Mouse (Mus musculus) kidney, embryonic 14.5 days (tissue): ENCODE measurements at regions not wholly inside any gene's neighbourhood (a gene's known extent, or its start where the extent isn't known, plus 50 kb on each side); places are given as distances from the start of the nearest gene placed in this dataset.

ENCODE experiments used
- ATAC-seq: fragments of 200-750 bp; cut with Nextera tagmentation; 2 replicates; pipeline ENCODE4 v1.8.0; 2017; ENCODE audit warnings: moderate number of reproducible peaks, mild to moderate bottlenecking, moderate TSS enrichment, moderate library complexity; ENCODE audit not compliant: low FRiP score, low TSS enrichment
- H3K27ac ChIP-seq: fragments of 300-500 bp; sonication (generic); 2 replicates; pipeline ENCODE4 v1.5.1; 2014; ENCODE audit warnings: low read depth, mild to moderate bottlenecking, low read length, moderate library complexity, mixed read lengths
- H3K27me3 ChIP-seq: fragments of 300-500 bp; sonication (generic); 2 replicates; pipeline ENCODE4 v1.6.1; 2014; ENCODE audit warnings: mild to moderate bottlenecking, low read length; ENCODE audit not compliant: control insufficient read depth, insufficient read depth
- H3K36me3 ChIP-seq: fragments of 300-500 bp; sonication (generic); 2 replicates; pipeline ENCODE4 v1.6.1; 2014; ENCODE audit warnings: low read length, mixed read lengths; ENCODE audit not compliant: control insufficient read depth, insufficient read depth
- H3K4me1 ChIP-seq: fragments of 300-500 bp; sonication (generic); 2 replicates; pipeline ENCODE4 v1.6.1; 2014; ENCODE audit warnings: low read length, mixed read lengths; ENCODE audit not compliant: control insufficient read depth, insufficient read depth
- H3K4me2 ChIP-seq: fragments of 300-500 bp; sonication (generic); replicated peaks from 2 replicates; pipeline ENCODE4 v1.6.1; 2014; ENCODE audit warnings: low read depth, mild to moderate bottlenecking, low read length
- H3K4me3 ChIP-seq: fragments of 300-500 bp; sonication (generic); 2 replicates; pipeline ENCODE4 v1.5.1; 2014; ENCODE audit warnings: mild to moderate bottlenecking, low read length
- H3K9ac ChIP-seq: fragments of 300-500 bp; sonication (generic); 2 replicates; pipeline ENCODE4 v1.6.1; 2014; ENCODE audit warnings: low read depth, mild to moderate bottlenecking, low read length, moderate library complexity
- H3K9me3 ChIP-seq: fragments of 300-500 bp; sonication (generic); 2 replicates; pipeline ENCODE4 v1.6.1; 2016; ENCODE audit warnings: low read length; ENCODE audit not compliant: control insufficient read depth
- WGBS: fragments of 180-500 bp; shearing (Covaris S2); extraction: QIAGEN DNeasy Blood & Tissue Kit; methylation state at CpG from one replicate; pipeline ENCODE4 v1.1.7; 2014; 5-methylcytosine and 5-hydroxymethylcytosine counted together

DNA sequence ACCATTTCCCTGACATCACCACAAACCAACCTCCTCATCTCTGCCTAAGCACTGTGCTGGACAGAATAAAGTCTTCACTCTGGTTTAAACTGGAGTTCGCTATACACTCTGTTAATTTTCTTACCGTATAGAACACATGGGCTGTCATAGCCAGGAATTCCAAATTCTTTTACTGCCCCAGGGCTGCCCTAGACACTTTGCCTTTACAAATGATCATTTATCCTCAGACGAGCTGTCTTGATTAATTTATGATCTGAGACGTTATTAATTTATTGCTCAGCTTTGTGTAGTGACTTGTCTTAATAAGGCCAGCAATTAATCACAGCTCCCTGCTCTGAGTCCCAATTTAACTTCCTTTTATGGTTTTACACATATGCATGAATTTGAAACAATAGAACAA is 125.2 kb upstream of the Lnx1 start:
- Histone ChIP-seq H3K4me3 (no peak overlapping the region), H3K9ac (no peak overlapping the region), H3K4me1 (no peaks in the 10 kb centered on the region; the same call in 1 of the 2 replicates), H3K9me3 (no peaks in the 10 kb centered on the region), H3K27me3 (no peaks in the 10 kb centered on the region), H3K36me3 (no peaks in the 10 kb centered on the region), H3K27ac (no peak overlapping the region), H3K4me2 (no peak overlapping the region)
- WGBS = 19% methylated on average over 4 of the region's 4 CpGs
- ATAC-seq = peak; percentile 60; the same call in 1 of the 2 replicates

DNA sequence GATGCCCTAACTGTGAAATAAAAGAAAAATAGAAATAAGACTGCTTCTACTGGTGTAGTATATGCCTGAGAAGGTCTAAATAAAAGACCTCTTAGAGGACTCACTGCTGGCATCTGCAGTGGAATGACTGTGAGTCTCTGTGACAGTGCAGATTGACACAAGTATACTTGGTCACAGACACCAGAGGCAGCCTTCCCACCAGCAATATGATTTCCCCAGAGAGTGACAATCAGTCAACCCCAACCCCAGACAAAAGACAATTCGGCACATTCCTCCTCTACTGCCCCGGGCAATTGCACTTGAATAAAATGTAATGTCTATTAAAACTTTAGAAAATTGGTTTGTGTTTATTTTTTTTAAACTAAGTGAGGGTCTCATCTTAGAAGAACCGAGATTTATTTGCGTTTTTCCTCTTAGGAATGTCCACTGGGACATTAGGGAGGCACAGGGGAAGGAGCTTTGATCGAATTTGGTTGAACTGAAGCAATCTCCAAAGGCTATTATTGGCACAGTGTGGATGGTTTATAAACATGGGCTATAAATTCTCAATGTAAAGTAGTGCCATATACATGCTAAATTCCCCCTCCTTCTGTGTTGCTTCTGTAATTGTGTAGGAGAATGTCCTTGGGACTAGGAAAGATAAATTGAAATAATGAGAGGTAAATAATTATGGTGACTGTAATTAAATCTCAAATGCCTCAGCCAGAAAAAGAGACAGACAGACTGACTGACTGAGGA is 123.0 kb upstream of the Lnx1 start:
- Histone ChIP-seq H3K36me3 (no peaks in the 10 kb centered on the region), H3K9me3 (no peaks in the 10 kb centered on the region), H3K4me1 (no peaks in the 10 kb centered on the region; the same call in 1 of the 2 replicates), H3K27me3 (no peaks in the 10 kb centered on the region), H3K4me3 (no peak overlapping the region), H3K4me2 (no peak overlapping the region), H3K27ac (no peak overlapping the region), H3K9ac (no peak overlapping the region)
- WGBS = 49% methylated on average over 5 of the region's 5 CpGs
- no peak for ATAC-seq

DNA sequence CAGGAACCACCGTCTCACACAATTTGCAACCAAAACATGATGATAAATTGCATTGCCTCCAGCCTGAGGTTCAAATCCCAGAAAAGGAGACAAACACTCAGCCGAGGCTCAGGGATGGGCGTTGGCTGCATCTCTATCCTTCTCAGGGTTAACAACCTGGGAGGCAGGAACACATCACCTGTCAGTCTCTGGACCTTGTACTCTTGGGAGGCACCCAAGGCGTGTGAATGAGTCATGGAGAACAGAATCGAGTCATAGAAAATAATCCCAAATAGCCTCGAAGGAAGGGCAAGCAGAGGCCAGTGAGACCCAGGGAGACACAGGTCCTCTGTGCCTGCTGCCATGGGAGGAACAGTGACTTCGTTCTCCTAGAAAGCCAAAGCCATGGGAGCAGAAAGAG is 121.0 kb upstream of the Lnx1 start:
- Histone ChIP-seq H3K9ac (no peak overlapping the region), H3K27ac (no peak overlapping the region), H3K4me3 (no peak overlapping the region), H3K36me3 (no peaks in the 10 kb centered on the region), H3K27me3 (no peaks in the 10 kb centered on the region), H3K9me3 (no peaks in the 10 kb centered on the region), H3K4me1 (no peaks in the 10 kb centered on the region; the same call in 1 of the 2 replicates), H3K4me2 (no peak overlapping the region)
- 74% methylated on average over 7 of the region's 7 CpGs for WGBS
- ATAC-seq = no peak

DNA sequence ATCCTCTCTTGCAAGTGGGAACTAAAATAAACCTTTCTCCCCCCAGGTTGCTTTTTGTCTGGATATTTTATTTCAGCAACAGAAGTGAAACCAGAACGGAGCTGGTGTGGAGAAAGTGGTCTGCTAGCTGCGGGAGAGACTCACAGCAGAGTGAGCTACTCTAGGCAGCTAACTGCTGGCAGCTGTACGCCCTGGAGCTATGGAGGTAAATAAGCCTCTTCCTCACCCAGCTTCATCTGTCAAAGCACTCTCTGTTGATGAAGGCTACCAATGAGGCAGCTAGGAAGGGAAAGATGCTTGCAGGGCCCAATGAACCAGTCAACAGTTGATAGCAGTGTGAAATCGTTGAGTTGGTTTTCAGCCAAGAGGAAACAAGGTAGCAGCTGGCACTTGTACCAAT is 119.3 kb upstream of the Lnx1 start:
- no peaks in the 10 kb centered on the region for H3K36me3 ChIP-seq
- ATAC-seq = no peak
- H3K4me2 ChIP-seq = no peak overlapping the region
- no peaks in the 10 kb centered on the region for H3K27me3 ChIP-seq
- 79% methylated on average over 4 of the region's 4 CpGs for WGBS
- H3K9ac ChIP-seq = no peak overlapping the region
- no peaks in the 10 kb centered on the region for H3K9me3 ChIP-seq
- no peaks in the 10 kb centered on the region; the same call in 1 of the 2 replicates for H3K4me1 ChIP-seq
- H3K4me3 ChIP-seq = no peak overlapping the region
- no peak overlapping the region for H3K27ac ChIP-seq

DNA sequence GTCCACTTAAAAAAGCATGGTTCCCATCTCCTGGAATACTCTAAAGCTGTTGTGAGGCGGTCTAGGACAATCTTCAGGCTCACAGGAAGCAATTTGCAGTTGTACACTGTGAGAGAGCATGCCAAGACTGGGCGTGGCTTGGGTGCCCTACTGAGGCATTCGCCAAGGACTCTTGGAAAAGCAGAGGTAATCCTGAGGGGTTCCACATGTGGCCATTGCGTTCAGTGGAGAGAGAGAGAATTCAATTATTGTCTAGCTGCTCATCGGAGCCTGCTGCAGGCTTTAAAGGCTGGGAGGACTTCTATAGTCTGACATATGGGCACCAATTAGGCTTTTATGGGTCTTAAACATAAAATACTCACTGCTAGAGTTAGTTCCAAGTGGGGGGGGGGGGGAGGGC is 113.8 kb upstream of the Lnx1 start:
- Histone ChIP-seq H3K4me1 (no peaks in the 10 kb centered on the region), H3K9me3 (no peaks in the 10 kb centered on the region), H3K4me2 (no peak overlapping the region), H3K27ac (no peak overlapping the region), H3K4me3 (no peak overlapping the region), H3K27me3 (no peaks in the 10 kb centered on the region), H3K36me3 (no peaks in the 10 kb centered on the region), H3K9ac (no peak overlapping the region)
- no peak for ATAC-seq
- WGBS = 28% methylated on average over 5 of the region's 5 CpGs

DNA sequence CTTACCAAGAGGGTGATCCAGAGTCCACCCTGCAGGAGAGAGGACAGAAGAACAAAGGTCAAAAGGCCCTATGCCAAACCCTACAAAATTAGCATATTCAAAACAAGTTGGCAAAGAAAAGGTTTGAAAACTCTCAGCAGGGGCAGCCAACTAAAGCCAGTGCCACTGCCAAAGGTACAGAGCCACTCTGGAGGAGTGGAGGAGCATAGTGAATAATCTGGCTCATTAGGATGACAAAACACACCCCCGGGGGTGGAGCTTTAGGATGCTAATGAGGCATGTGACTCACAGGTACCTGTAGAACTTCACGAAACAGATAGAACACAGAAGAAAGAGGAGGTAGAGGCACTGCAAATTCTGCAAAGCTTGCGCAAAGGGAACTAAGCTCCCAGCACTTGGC is 110.7 kb upstream of the Lnx1 start:
- Histone ChIP-seq H3K27me3 (no peaks in the 10 kb centered on the region), H3K36me3 (no peaks in the 10 kb centered on the region), H3K27ac (no peak overlapping the region), H3K4me3 (no peak overlapping the region), H3K4me1 (no peaks in the 10 kb centered on the region), H3K4me2 (no peak overlapping the region), H3K9me3 (no peaks in the 10 kb centered on the region), H3K9ac (no peak overlapping the region)
- 26% methylated on average over 3 of the region's 3 CpGs for WGBS
- ATAC-seq = no peak

DNA sequence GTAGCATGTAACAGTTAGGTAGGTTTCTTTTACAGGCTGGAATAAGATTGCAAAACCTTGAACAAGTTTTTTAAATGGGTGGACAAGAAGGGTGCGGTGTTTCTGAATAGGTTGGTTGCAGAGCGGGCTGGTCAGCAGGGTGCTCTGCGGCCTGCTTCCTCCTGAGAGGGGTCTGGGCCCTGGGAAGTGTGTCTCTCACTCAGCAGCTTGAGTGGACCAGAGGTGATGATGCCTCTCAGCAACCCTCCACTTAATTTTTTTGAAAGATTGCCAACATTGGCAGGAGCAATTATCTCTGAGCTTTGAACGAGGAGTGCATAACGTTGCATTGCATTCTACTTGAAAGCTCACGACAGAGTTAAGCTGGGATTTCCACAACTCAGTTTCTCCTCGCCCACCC is 108.3 kb upstream of the Lnx1 start:
- Histone ChIP-seq H3K27ac (no peak overlapping the region), H3K4me3 (no peak overlapping the region), H3K27me3 (no peaks in the 10 kb centered on the region), H3K4me2 (no peak overlapping the region), H3K9me3 (no peaks in the 10 kb centered on the region), H3K9ac (no peak overlapping the region), H3K4me1 (no peaks in the 10 kb centered on the region), H3K36me3 (no peaks in the 10 kb centered on the region)
- ATAC-seq = no peak
- 88% methylated on average over 7 of the region's 7 CpGs for WGBS

DNA sequence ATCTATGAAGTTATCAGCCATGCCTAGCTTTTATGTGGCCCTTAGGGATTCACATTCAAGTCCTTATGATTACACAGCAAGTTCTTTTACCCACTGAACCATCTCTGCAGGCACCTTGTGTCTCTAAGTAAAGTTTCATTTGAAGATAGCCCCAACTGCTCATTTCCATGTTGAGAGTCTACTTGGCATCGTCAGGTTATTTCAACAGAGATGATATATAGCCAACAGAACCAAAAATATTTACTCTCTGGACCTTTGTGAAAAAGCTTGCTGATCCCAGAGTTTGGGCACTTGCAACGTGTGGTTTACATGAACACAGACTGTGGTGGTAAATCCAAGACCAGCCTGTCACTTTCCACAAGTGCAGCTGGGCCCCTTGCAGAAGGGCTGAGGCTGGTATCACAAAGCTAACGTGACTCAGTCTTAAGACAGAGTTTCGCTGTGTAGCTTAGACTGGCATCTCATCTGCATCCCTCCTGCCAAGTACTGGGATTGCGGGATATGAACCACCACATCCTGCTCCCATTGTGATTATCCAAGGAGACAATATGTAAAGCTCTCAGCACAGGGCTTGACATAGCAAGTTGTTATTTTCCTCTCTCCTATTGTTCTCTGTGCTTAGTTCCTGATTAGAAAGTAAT is 105.0 kb upstream of the Lnx1 start:
- no peaks in the 10 kb centered on the region for H3K36me3 ChIP-seq
- no peak overlapping the region for H3K4me3 ChIP-seq
- no peaks in the 10 kb centered on the region for H3K9me3 ChIP-seq
- H3K4me1 ChIP-seq = 0 out of 2 replicates have a peak, but pooled peaks cover 1% of the 10 kb centered on the region
- no peak for ATAC-seq
- no peak overlapping the region for H3K9ac ChIP-seq
- no peak overlapping the region for H3K4me2 ChIP-seq
- WGBS = 72% methylated on average over 5 of the region's 5 CpGs
- H3K27me3 ChIP-seq = no peaks in the 10 kb centered on the region
- no peak overlapping the region for H3K27ac ChIP-seq

DNA sequence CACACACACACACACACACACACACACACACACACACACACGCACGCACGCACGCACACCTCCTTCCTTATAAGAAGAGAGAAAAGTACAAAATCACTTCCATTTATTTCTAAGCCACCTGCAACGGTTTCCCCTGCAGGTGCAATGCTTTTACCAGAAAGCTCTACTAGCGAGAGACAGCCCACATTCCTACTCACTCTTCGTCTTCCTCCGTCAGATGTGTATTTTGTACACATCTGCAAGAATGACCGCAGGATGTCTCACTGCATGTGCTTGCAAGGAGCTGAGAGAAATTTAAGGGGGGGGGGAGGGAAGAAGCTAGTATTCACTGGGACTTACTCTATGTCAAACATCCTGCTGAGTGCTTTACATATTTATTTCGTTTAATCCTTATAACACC is 99.2 kb upstream of the Lnx1 start:
- WGBS = 64% methylated on average over 10 of the region's 10 CpGs
- Histone ChIP-seq H3K4me3 (no peak overlapping the region), H3K27ac (no peak overlapping the region), H3K4me1 (0 out of 2 replicates have a peak, but pooled peaks cover 8% of the 10 kb centered on the region), H3K4me2 (no peak overlapping the region), H3K9ac (no peak overlapping the region), H3K36me3 (no peaks in the 10 kb centered on the region), H3K27me3 (0 out of 2 replicates have a peak, but pooled peaks cover 7% of the 10 kb centered on the region), H3K9me3 (no peaks in the 10 kb centered on the region)
- ATAC-seq = no peak
